Mouse (Mus musculus): ENCODE measurements at regions not wholly inside any gene's neighbourhood (a gene's known extent, or its start where the extent isn't known, plus 50 kb on each side); places are given as distances from the start of the nearest gene placed in this dataset.

- intact Hi-C loops (cut with DNase I) = no loop called here
Observed at GRCm38 (mm10) chr3:52517808-52518207, 249.7 kb downstream of the Foxo1 start.

DNA sequence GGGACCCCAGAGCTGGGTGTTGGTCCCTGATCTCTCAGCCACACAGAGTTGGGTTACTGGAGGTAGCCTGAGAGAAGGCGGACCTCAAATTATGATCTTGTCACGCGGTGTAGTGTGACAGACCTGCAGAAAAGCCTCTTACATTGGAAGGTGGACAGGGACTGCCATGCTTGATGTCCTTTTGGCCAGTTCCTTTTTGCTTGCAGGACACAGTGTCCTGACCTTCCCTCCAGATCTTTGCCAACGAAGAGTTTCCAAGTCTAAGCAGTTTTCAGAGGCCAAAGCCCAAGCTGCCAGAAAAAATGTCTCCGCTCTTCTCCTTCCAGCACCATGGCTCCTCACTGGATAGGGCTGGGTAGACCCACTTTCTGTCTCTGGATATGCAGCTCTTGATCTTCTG lies 248.6 kb downstream of the Foxo1 start:
- intact Hi-C loops (cut with DNase I) = no loop called here

- intact Hi-C loops (cut with DNase I) = no loop called here
Observed at GRCm38 (mm10) chr3:52512761-52513160, 244.6 kb downstream of the Foxo1 start.

DNA sequence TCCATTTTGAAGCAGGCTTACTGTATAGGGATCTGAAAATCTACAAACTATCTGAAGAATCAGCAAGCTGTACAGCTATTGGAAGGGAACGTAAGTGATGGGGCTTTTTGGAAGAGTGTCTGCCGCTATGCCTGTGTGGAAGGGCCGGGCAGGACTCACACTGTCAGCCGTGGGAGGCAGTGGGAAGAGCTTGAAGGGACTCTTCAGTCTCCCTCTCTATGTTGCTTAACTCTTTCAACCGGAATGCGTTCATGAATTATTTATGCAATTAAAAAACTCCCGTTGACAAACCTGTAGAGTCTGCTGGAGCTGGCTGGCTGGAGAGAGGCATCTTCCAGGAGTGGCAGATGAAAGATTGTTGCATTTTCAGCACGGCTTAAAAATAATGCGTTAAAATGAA lies 243.4 kb downstream of the Foxo1 start:
- intact Hi-C loops (cut with DNase I) = no loop called here

DNA sequence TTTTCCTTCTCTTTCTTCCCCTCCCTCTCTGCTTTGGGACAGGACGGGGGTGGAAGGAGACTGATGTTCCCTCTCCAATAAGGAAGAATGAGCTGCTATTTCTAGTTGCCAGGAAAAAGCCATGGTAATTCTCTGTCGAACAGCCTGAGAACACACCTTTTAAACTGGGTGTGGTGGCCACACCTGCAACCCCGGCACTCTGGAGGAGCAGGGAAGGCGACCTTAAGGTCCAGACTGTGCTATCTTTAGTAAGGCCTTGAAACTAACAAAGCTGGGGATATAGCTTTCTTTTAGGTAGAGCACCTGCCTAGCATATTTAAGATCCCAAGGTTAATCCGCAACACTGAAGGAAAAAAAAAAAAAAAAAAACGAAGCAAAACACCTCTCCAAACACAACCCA lies 242.7 kb downstream of the Foxo1 start:
- intact Hi-C loops (cut with DNase I) = no loop called here

DNA sequence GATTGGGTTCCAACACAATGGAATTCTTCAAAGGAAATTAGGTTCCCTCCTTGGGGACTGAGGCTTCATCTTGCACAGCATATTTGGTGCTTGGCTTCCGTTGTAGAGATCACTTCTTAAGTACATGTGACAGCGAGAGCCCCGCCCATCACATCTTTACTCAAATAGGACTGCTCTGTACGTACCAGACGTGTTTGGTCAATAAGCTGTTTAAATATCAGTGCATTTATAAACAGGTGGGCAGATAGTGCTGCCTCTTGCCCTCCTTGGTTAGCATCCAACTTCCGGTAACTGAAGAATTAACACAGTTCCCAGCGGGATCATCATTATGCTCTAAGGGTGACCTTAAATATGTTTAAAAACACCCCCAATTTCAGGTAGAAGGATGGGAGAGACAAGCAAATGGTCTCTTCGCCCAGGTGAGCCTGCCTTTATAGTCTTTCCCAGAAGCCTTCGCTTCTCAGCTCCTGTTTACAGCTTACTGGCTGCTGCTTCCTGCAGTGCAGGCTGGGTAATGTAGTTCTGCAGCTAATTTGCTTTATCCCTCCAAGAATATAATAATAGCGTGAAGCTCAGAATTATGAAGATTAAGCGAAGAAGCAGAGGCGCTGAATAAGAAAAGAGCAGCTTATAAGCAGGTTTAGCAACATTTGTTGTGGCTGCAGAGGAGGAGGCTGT lies 242.1 kb downstream of the Foxo1 start:
- intact Hi-C loops (cut with DNase I) = no loop called here

DNA sequence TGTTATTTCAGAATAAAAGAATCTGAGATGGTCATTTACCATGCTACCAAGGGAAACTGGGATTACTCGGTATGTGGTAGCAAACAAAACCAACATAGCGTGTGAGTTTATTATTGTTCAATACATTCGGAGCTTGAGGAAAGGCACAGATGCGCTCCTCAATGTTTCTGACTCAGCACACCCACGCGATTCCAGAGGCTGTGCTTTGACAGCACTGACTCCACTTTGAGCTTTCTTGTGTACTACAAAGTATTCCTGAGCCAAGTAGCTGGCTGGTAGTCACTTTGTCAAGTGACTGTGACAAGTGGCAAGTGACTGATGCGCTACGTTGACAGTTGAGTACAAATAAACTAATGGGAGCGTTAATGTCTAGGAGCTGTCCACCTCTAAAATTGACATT lies 235.8 kb downstream of the Foxo1 start:
- intact Hi-C loops (cut with DNase I) = no loop called here

DNA sequence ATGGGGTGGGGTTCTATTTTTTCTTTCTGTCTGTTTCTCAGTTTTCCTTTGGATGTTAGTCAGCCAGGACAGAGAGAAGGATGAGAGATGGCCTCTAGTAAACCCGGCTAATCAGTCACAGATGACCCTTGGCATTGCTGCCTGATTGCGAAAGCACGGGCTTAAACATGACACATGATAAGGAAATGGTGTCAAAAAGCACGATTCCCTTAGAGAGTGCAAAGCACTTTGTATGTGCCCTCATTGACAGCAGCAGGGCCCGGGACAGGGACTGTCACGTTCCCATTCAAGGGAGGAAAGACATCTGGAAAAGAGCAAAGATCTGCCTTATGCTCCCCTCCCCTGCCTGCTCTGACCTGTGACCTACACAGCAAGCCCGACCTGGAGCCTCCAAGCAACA lies 234.1 kb downstream of the Foxo1 start:
- intact Hi-C loops (cut with DNase I) = no loop called here

- intact Hi-C loops (cut with DNase I) = no loop called here
Observed at GRCm38 (mm10) chr3:52501614-52502013, 233.5 kb downstream of the Foxo1 start.

GRCm38 (mm10) chr3:52500026-52500425 lies 231.9 kb downstream of the Foxo1 start:
- intact Hi-C loops (cut with DNase I) = no loop called here

- intact Hi-C loops (cut with DNase I) = no loop called here
Observed at GRCm38 (mm10) chr3:52499581-52499980, 231.4 kb downstream of the Foxo1 start.

GRCm38 (mm10) chr3:52498506-52499228 lies 230.5 kb downstream of the Foxo1 start:
- intact Hi-C loops (cut with DNase I) = no loop called here

- intact Hi-C loops (cut with DNase I) = no loop called here
Observed at GRCm38 (mm10) chr3:52496965-52497364, 228.8 kb downstream of the Foxo1 start.

- intact Hi-C loops (cut with DNase I) = no loop called here
Observed at GRCm38 (mm10) chr3:52495401-52495800, 227.3 kb downstream of the Foxo1 start.

DNA sequence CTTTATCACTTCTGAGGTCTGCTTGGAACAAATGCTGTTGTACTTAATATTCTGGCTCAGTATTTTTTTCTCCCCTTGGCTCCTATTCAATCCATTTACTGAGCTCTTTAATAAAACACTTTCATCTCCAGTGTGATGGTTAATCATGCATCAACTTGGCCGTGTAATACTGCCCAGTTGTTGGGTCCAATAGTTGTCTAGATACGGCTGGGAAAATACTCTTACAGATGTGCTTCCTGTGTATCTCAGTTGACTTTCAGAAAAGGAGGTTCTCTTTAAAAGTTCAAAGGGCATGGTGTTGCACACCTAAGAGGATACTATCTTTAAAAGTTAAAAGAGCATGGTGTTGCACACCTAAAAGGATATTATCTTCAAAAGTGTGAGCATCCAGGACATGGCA lies 226.8 kb downstream of the Foxo1 start:
- intact Hi-C loops (cut with DNase I) = no loop called here

DNA sequence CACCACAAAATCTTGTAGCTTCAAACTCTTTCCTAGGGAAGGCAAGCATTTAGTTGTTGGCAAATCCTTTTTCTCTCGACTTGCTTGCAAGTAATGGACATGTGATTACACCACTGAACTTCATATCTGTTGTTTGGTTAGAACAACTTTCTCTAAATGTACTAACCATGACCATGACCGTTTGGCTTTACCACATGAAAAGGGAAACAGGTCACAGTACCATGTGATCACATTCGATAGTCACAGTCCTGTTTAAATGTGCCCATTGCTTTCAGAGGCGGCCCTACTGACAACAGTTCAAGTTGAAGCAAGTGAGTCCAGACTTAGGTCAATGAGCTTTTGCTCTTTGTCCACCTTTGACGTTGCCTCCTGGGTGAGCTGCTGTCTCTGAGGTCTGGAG lies 211.1 kb downstream of the Foxo1 start:
- intact Hi-C loops (cut with DNase I) = no loop called here

DNA sequence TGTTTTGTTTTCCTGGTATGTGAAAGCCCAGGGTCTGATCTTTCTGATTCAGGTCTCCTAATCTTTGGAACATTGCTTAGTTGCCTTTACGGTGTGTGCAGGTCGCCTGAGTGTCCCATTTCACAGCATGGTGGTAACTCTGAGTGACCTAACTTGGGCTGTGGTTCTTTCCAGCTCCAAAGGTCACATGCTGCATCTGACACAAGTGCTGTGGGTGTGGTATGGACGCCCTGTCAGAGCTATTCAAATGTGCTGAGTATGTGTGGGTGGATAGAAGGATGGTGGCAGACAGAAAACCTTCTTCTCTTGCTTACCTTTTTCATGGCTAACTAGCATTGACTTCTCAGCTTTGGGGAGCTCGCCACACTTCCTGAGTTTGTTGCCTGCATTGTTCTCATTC lies 201.8 kb downstream of the Foxo1 start:
- intact Hi-C loops (cut with DNase I) = no loop called here

DNA sequence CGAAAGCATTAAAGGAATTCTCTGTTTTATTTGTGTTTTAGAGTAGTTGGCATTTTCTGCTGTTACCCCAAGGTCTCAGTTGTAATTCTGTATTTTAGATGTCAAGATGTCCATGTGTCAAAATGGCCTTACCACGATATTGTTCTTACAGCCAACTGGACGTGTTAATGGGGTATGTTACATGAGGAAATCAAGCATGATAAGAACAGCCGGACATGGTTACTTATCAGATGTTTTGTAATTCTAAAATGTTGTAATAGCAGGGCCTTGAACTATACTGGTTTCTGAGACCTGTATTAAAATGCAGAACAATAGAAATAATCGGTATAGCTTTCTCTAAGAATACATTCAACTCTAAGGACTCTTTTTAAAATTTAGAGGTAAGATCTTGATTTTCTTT lies 201.3 kb downstream of the Foxo1 start:
- intact Hi-C loops (cut with DNase I) = no loop called here

DNA sequence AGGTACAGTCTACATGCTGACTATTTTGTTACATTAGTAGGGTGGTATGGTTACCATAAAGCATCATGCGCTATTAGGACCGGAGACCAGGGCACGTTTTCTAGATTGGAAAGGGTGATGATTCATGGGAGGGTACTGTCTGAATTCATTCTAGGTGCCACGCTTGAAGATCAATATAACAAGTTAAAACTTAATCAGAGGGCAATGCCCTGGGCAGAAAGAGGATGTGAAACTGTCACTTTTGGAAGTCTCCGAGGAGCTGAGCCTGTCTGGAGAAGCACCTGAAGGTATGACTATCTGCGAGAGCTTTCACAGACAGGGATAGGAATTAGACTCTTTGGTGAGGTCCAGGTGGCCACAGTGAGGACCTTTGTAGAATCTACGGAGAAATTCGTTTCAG lies 200.2 kb downstream of the Foxo1 start:
- intact Hi-C loops (cut with DNase I) = no loop called here

GRCm38 (mm10) chr3:52467876-52468275 lies 199.7 kb downstream of the Foxo1 start:
- intact Hi-C loops (cut with DNase I) = no loop called here

DNA sequence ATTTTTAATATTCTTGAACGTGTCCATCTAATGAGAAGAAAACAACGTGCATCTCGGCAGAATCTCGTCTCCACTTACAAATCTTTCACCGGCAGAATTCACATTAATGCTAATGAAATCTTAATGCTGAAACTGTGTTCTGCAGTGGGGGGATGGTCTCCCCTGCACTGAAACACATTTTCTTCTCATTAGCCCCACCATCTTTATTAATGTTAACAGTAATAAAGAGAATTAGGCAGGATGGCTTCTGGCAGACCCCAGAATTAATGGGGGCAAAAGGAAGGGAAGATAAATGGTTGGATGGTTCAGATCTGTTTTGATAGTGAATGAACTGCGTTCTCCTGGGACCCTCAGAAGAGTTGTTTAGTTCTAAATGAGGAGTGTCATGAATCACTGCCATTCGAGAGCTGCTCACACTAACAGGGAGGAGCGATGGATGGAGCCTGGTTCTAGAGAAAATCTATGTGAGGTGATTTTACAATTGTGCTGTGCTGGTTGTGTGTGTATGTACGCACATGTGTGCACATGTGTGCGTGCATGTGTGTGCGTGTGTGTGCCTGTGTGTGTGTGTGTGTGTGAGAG lies 198.9 kb downstream of the Foxo1 start:
- intact Hi-C loops (cut with DNase I) = no loop called here

GRCm38 (mm10) chr3:52466571-52466970 lies 198.4 kb downstream of the Foxo1 start:
- intact Hi-C loops (cut with DNase I) = no loop called here

- intact Hi-C loops (cut with DNase I) = no loop called here
Observed at GRCm38 (mm10) chr3:52463911-52464310, 195.8 kb downstream of the Foxo1 start.
